Mouse (Mus musculus): ENCODE data around the gene Klk1b27.
"Not testable (repeated sequence)": the region's sequence is repeated elsewhere in the genome, so short reads cannot be mapped to it uniquely, and the experiment has no call there.

Klk1b27 gene

GRCm38 (mm10) chr7:44051990-44052389 is at the start of gene Klk1b27:
TSS of gene Klk1b27 (plus strand) at chr7:44052290.
- not testable (repeated sequence) for DNase-seq (ENCODE audit: low spot score)

GRCm38 (mm10) chr7:44004847-44005246 is 47.2 kb upstream of the Klk1b27 start:
- DNase-seq (ENCODE audit: low spot score) = no peak

- not testable (repeated sequence) for DNase-seq (ENCODE audit: low spot score)
Measured at GRCm38 (mm10) chr7:44011868-44012267, 40.2 kb upstream of the Klk1b27 start, which contains the start of gene Klk1b26. TSS of gene Klk1b26 (plus strand) at chr7:44012168.

- DNase-seq (ENCODE audit: low spot score) = not testable (repeated sequence)
Measured at GRCm38 (mm10) chr7:44014666-44015065, 37.4 kb upstream of the Klk1b27 start.

GRCm38 (mm10) chr7:44015071-44015470 is 37.0 kb upstream of the Klk1b27 start:
- DNase-seq (ENCODE audit: low spot score) = no peak

- no peak for DNase-seq (ENCODE audit: low spot score)
Measured at GRCm38 (mm10) chr7:44072117-44072516, 20.0 kb downstream of the Klk1b27 start.

- no peak for DNase-seq (ENCODE audit: low spot score)
Measured at GRCm38 (mm10) chr7:44077703-44078102, 25.6 kb downstream of the Klk1b27 start.

GRCm38 (mm10) chr7:44096111-44096510 is 44.0 kb downstream of the Klk1b27 start:
- DNase-seq (ENCODE audit: low spot score) = no peak

- not testable (repeated sequence) for DNase-seq (ENCODE audit: low spot score)
Measured at GRCm38 (mm10) chr7:44102028-44102427, 49.9 kb downstream of the Klk1b27 start, which contains the start of gene Klk1b21. TSS of gene Klk1b21 (plus strand) at chr7:44102328.
